Mouse (Mus musculus) megakaryocyte, embryonic 14.5 days (primary cell): ENCODE measurements around the gene Acod1.

ENCODE experiments used
- FLI1 ChIP-seq: IDR thresholded peaks from 2 replicates; pipeline ENCODE4 v1.6.1; 2012; ENCODE audit warnings: low read length, inconsistent platforms, mixed read lengths
- GATA1 ChIP-seq: IDR thresholded peaks from 3 replicates; pipeline ENCODE4 v1.6.1; 2012; ENCODE audit warnings: mixed read lengths, low read length, inconsistent platforms, borderline replicate concordance

DNA sequence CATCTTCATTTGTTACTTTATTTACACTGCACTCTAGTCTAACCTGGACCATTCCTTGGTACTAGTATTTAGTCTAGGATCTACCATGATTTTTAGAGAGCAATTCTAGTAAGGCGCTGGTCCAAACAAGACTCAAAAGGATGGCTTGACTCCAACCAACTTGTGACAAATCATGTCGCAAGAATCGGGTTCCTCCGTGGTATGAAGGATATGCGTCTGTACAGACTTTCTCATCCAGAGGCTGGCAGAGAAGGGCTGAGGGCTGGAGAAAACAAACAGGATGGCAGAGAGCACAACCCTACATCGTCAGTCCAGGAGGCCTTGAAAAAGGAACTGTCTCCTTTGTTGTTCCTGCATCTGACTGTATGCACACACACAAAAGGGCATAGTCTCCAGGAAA is 49.8 kb downstream of the Acod1 start:
- no peak for TF ChIP-seq GATA1
- no peak for TF ChIP-seq FLI1
